Mouse (Mus musculus): ENCODE results near the gene Hrk.

Hrk gene

DNA sequence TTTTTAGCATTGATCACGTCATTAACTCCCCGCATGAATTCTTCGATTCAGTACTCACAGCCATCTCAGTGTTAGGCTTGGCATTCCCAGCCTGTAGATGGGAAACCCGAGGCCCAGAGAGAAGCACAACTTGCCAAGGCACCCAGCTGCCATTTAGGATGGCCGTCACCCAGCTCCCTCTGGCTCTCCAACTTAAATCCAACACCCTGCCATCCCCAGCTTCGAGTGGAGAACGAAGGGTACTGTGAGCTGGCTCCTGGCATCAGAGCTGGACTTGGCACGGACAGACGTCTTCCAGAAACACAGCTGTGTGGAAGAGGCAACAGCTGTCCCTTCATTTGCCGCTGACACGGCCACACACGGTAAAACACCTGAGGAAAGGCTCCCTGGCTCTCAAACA is at the start of gene Hrk:
Gene Hrk, plus strand, starts transcription at position 68 of the 400 bp plus-strand sequence.
- no peak for DNase-seq (ENCODE audit: inconsistent ontology term)

DNA sequence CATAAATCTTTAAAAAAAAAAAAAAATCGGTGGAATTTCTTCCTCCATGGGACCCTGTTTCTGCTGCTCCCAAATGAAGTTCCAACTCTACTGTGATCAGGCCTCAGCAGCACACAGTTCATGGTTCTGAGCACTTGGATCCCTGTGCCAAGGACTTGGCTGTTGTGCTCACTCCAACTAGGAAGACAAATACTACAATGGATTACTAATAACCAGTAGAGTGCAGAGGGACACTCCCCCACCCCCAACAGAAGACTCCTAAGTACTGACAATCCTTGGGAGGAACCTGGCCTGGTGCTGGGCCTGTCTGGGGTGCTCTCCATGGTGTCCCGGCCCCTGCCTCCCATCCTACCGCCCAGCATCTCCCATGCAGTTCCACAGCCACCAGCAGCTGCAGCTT is 46.1 kb upstream of the Hrk start:
- DNase-seq (ENCODE audit: inconsistent ontology term): no peak

DNA sequence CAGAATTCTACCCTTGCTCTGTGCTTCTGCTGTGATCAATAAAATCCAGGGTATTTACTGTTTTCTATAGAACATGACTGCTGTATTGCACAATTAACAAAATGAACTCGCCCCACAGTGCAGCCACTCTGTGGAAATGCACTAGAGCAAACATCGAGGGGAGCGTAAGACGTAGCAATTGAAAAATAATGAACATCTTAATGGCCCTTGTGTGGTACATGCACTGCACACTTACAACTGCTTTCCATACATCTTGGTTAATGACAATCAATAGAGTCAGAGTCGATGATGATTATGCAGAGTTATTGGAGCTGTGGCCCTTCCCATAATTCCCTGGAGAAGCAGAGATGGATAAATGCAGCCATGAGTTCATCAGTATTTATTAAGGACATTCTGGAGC is 45.5 kb upstream of the Hrk start:
- DNase-seq (ENCODE audit: inconsistent ontology term): no peak

DNA sequence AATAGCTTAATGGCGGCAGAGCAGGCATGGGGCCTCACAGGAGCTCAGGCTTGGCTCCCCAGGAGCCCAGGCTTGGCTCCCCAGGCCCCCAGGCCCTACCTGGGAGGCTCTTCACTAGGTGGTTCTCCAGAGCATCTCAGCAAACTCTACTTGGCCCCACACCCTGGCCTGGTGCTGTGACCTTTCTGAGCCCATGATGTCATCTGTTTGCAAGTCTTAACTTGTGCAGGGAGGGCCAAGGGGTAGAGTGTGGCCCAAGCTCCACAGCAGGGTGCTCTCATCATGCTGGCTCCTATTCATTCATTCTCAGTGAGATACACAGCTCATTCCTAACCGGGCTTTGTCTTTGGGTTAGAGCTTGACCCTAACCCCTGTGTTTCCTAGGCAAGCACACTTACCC is 43.8 kb upstream of the Hrk start:
- peak; percentile 14 for DNase-seq (ENCODE audit: inconsistent ontology term)

DNA sequence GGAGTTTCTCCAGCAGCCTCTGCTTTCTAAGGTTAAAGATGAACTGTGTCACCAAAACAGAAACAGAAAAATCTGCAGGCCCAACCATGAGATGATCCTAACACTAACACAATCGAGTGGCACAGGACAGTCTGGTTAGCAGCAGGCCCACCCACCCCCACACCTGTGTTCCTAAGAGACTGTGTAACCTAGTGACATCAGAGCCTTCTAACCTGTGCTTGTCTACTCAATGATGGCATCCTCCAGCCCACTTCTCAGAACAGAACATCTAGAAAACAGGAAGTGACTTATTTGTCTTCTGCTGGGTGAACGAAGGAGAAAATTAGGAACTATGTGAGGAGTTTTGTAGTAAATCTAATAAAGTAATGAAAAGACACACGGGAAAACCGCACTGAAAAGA is 42.5 kb upstream of the Hrk start:
- no peak for DNase-seq (ENCODE audit: inconsistent ontology term)

DNA sequence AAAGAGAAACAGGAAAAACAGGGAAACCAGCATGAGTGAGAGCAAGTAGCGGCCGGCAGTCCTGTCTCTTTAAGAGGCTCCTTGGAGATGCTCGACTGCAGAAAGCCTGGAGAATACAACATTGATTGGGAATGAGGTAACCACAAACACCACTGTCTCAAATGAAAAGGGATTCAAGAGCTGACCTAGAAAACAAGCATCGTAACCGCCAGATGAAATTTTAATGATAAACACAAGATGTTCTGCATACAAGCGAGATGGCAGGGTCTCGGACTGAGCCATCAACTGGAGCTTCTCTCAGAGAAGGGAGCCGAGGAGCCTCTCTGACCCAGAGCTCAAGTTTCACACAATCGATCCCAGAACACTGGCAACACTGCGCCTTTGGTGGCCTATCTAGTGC is 41.4 kb upstream of the Hrk start:
- DNase-seq (ENCODE audit: inconsistent ontology term): peak; percentile 41

DNA sequence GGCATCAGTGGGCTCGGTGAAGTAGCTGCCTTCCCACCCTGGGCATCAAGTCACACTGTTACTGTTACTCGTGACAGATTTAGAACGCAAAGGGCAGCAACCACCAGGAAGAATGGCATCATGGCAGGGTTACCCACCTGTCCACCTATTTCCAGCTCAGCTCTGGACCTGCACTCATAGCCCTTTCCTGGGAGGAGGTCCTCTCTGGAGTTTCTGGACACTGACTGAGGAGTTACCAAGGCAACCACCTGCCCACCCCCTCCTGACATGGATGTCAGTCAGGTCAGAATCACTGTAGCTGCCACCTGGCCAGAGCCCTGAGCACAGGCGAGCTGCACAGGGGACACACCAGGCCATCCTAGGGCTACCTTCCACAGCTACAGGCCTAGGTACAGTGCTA is 37.8 kb upstream of the Hrk start:
- DNase-seq (ENCODE audit: inconsistent ontology term): no peak

DNA sequence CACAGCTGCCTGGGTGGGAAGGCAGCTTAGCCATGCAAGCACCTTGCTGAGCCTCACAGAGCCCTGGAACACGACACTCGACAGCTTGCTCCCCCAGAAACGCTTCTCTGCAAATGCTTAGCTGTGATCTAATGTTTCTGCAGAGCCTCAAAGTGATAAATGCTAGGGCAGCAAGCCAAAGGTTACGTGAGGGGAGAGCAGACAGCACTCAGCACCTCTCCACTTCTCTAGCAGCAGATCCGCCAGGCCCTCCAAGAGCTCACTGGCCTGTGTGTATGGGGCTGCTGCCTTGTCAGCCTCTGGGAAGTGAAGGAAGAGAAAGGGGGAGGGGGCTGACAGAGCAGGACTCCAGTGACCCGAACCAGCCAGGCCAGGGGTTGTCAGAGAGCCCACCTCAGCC is 36.2 kb upstream of the Hrk start:
- DNase-seq (ENCODE audit: inconsistent ontology term): no peak

DNA sequence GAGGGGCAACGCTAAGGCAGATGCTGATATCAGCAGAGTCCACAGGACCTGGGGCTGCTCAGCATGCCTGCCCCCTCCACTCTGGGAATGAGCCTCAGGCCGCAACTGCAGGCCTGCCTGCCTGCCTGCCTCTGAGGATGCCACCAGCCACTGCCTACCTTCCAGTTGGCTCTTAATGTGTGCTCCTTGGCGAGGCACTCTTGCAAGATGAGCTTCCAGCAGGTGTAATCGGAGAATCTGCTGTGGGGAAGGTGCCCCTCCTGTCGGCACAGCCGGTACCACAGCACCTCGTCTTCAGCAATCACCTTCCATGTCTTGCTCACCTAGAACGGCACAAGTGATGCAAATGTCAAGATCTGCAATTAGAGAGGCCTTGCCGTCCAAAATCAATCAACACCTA is 35.8 kb upstream of the Hrk start:
- DNase-seq (ENCODE audit: inconsistent ontology term): no peak

DNA sequence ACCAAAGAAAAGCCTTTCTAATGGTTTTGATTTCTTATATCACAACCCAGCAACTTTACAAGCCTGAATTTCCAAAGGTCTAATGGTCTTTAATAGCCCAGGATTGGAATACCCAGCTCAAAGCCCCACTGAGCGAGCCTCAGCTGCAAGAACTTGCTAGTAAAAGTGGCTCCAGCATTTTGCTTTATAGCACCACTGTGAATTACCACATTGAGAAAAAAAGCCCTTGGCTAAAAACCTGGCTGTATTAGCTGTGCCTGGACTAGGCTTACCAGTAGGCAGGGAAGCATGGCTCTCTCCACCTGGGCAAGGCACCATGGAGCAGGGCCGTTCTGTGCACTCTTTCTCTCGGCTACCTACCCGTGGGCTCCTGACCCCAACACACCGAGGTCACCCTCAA is 28.1 kb upstream of the Hrk start:
- DNase-seq (ENCODE audit: inconsistent ontology term): no peak

DNA sequence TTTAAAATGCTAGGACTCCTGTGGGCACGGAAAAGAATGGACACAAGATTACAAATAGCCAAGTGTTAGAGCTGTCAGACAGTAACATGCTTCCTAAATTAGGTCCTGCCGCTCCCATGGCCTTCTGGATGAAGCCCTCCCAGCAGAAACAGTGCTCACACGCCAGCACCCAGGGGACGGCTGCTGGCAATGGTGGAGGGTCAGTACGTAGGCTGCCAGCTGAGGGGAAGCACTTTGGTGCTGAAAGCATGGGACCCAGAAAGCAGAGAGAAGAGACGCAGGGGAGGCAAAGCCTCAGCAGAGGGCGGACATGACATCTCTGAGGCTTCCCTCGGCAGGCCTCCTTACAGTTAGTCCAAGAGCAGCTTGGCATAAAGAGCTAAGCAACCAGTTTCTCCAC is 24.8 kb upstream of the Hrk start:
- DNase-seq (ENCODE audit: inconsistent ontology term): no peak

DNA sequence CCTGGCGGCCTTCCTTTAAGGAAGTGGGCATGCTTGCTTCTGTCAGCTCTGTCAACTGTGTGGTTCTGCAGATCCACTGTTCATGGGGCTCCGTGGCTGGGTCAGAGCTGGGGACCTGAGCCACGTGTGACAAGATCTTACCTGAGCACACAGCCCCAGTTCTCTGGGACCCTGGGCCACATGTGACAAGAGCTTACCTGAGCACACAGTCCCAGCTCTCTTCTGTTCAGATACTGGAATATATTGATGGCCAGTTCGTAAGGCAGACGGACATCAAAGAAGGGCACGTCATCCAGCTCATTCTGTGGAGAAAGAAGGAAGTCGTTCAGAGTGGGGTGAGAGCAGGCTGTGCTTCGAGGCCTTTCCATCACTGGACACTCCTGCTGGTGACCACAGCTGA is 22.0 kb upstream of the Hrk start:
- DNase-seq (ENCODE audit: inconsistent ontology term): no peak

DNA sequence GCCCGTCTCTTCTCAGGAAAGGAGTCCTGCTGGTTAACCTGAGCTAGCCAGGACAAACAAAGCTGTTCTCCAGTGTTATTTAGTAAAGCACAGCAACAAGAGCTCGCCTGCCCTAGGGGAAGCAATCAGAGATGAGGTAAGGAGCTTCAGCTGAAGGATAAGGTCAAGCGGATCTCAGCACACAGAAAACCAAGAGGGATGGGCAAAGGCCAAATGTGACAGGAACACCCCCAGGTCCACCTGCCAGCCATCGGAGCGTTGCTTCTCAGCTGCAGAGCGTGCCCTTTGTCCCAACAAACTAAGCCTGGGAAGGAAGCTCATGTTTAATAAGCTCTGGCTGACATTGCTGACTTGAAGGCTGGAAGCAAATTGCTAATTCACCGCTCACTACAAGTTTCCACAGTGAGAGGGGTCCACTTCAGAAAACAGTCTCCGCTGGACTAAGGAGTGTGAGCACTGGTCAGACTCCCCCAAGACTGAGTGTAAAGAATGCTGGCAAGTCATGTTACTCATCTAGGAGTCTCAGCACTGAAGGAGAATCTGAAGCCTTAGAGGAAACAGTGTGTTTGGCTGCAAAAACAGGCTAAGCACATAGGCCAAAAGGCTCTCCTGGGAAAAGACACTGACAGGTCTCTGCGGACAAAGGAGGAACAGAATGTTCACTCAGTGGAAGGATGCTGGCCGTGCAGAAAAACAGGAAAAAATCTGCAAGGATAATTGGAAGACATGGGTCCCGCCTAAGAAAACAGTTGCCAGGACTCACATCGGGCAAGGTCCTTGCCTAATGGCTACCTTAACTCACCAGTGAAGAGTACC is 21.0 kb upstream of the Hrk start:
- no peak for DNase-seq (ENCODE audit: inconsistent ontology term)

DNA sequence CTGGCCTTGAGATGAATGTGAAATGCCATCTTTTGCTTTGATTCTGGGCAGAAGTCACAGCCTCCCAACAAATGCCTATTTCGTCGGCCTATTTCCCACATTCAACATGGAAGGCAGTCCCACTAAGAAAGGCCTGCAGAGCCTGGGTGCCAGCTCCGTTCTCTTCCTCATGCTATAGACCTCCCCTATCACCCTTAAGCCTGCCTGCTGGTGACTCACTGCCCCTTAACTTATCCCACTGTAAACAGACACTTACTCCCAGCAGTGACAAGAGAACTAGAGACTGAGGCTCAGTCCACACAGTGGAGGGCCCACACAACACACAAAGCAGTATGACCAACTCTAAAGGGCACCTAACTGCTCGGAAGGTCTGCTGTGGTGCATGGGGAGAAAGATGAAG is 20.1 kb upstream of the Hrk start:
- no peak for DNase-seq (ENCODE audit: inconsistent ontology term)

DNA sequence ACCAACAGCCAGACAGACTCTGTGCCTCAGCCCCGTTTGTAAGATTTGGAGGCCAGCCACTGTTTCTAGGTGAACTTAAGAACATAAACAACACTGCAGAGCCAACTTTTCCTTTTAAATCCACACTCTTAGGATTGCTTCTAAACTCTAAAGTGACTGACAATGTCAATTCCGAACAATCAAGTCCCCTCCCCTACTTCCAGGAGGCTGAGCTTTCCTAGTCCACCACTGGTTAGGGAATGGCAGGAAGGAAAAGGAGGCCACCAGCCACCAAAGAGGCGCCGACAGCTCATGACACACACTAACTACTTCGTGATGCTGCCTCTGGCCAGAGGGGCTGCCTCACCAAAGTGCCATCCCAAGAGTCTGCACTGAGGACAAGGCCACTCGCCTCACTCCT is 19.7 kb upstream of the Hrk start:
- DNase-seq (ENCODE audit: inconsistent ontology term): no peak

DNA sequence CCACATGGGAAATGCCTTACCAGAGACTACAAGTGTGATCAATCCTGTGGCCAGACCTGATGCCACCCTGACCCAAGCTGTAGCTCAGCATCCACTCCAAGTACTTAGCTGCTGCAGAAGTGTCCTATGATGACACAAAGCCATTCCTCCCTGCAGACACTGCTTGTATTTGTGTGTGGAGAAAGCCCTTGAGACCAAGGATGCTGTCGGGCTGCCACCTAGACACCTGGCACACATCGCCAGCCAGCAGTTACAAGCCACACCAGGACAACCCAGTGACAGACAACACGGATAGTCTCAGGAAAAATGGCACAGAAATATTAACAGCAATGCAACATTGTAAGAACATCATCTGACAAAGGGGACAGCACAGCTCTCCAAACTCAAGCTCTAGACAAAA is 19.0 kb upstream of the Hrk start:
- DNase-seq (ENCODE audit: inconsistent ontology term): no peak

DNA sequence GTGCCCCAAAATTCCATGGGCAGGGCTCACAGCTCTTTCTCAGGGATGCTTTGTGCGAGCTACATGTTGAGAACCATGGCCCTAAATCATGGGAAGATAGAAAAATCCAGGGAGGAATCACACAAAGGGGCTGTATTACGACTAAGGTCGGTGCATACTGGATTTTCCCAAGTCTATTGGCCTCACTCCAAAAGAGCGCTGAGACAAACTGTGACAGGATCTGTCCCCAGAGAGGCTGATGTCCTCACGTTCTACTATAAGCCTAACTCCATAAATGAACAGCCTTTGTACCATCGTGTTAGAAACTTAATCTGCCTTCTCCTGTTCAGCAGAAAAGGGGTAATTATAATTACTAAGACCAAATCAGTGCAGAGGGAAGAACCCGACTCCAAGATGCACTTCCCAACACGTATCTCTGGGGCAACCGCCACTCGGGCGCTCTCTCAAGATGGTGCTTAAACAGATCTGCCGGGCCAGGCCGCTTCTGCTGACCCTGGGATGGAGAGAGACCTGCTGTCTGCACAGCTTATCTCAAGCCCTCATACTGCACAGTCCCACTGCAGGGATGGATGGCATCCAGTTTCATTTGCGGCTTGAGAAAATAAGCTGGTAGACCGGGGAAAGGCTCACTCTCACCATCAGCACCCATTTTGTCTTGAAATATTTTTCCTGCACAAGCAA is 18.3 kb upstream of the Hrk start:
- peak; percentile 16 for DNase-seq (ENCODE audit: inconsistent ontology term)

DNA sequence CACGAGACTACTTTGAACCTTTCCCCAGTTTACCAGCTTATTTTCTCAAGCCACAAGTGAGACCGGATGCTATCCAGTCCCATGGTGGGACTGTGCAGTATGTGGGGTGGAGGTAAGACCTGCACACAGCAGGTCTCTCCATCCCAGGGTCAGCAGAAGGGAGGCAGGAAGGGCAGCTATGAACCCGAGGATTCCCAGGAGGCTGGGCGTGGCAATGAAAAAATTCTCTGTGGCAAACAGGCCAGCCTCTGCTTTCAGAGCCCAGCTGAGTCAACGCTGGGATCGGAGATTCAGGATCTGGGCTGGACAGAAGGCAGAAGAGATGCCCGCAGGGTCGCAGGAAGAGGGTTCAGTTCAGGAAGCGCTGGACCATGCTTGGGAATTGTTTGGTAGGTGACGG is 17.2 kb upstream of the Hrk start:
- DNase-seq (ENCODE audit: inconsistent ontology term): no peak

DNA sequence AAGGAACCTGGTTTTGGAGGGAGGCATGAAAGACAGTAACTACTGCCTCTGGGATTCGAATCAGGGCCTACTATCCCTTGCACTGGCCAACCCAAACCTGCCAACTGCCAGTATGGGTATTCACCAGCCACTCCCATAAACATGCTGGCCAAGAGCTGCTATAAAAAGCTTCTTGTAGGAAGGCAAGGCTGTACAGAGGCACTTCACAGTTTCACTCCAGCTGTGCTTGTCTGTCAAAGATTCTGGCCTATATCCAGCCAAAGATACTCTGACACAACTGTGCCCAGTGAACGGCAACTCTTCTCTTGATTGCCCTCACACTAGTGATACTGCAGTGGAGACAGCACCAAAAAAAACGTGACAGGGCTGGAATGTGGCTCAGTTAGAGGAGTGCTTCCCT is 14.7 kb upstream of the Hrk start:
- DNase-seq (ENCODE audit: inconsistent ontology term): no peak

DNA sequence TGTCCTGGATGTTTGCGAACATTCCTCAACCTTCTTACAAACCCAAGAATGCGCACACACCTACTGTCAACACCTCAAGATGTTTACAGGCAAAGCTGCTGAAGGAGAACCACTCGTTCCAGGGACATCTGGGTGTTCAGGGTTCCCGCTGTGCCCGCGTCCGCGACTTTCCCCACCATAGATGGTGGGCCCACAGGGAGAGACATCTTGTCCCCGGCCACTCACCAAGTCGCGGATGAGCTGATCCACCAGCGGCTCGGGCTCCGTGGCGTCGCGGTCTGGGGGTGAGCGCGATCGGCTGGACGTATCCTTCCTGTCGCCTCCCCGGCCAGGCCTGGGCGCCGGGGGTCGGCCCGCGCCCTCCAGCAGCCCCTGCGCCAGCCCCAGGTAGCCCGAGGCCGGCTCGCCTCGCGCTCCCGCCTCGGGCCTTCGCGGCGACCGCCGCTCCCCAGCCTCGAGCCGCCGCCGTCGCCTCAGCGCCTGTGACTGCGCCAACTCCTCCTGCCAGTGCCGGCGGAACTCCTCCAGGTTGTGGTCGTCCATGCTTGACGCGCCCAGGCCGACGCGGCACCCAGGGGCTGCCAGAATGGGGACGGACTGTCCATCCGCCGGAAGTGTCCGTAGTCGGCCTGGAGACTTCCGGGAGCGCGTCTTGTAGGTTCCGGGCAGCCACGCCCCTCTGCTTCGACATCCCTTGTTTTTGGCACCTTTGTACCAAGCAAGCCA is 9.4 kb upstream of the Hrk start, which contains the start of gene Fbxw8:
Gene Fbxw8, minus strand, starts transcription at position 626 of the 726 bp plus-strand sequence.
- peak; percentile 89 for DNase-seq (ENCODE audit: inconsistent ontology term)

DNA sequence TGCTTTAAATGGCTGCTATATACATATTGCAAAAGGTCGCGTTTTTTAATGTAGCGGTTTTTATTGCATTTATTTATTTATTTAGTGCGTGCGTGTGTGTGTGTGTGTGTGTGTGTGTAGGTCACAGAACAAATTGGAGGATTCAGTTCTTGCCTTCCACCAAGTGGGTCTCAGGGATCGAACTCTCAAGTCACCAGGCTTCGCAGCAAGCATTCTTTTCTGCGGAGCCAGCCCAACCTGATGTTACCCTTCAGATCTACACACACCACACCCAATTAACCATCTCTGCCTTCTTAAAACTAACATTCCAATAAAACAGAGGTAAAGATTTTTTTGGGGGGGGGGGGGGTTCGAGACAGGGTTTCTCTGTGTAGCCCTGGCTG is 8.9 kb upstream of the Hrk start:
- no peak for DNase-seq (ENCODE audit: inconsistent ontology term)

DNA sequence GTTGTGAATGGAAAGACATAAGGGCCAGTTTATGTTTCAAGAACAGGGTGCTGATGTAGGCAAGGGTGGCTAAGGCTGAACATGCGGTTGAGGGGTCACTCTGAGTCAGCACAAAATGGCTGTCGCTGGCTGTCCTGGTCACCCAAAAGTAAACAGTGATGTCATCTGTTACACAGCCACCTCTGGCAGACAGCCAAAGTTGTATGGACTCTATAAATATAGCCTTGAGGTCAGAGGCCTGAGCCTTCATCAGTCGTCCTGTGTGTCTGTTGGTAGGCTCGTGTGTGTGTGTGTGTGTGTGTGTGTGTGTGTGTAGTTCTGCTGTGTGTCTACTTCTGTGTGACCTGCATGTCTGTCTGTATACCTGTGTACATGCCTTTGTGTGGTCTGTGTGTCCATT is 7.5 kb upstream of the Hrk start:
- DNase-seq (ENCODE audit: inconsistent ontology term): no peak

DNA sequence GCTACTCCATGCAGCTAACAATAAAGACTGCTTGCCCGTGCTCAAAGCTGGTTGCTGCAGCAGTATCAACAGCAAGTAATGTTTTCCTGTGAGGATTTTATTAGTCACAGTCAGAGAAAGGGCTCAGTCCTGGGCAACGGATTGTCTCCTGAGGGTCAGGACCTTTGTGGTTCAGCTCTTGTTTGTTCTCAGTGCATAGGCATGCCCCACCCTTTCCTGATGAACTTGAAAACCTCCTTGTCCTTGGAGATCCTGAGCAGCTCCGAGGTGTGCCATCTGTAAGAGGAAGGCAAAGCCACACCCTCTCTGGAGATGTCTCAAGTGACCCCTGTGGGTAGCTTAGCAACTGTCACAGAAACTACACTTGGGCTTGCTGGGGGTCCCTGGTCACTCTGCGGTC is 3.8 kb upstream of the Hrk start:
- DNase-seq (ENCODE audit: inconsistent ontology term): no peak
